Mouse (Mus musculus): ENCODE measurements around the gene Mdga2. TPM values are rescaled to one million over a fixed set of nuclear protein-coding genes. Genes with fewer than 3 reads are reported as not detected.

The Mdga2 gene
- total and polyA plus RNA-seq, 3 experiments = 0.27 TPM; not detected in 2

DNA sequence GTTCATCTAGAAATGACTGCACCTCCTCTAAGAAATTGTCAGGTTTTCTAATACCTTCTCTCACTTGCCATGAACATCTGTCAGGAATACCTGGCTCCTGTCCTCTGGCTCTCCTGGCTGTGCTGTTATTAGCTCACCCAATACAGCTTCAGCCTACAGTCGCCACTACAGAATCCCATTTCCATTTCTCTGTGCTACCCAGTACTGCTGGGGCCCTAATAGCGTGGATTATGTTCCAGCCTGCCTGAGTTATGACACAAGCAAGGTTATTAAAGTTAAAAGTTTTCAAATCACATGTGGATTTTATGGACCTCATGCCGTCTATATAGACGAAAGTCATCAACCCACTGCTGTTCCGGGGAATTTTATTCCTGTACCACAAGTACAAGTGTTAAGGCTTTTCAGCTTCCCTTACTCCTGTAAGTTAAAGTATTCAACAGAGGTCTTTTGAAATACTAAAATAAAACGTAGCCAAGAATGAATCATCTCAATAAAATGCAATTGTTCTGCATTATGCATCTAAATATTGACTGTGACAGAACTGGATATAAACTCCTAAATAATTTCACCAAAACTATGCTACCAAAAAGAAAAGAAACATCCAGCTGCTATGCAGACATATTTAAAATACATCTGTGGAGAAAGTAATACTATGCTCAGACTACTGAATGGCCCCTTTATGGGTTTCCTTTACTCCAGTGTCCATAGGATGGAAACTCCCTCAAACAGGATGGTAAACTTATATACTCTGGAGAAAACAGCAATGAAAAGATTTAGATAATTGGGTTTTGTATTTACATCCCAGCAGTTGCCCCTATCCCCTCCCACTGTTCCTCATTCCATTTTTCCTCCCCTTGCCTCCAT is 103.5 kb downstream of the Mdga2 start:
- H3K9me3 ChIP-seq (replicated peaks; ENCODE audit: low read length) = no peaks in the 10 kb centered on the region
- no peaks in the 10 kb centered on the region for H3K36me3 ChIP-seq (replicated peaks in 1 of 2; ENCODE audit: control insufficient read depth in 1 of 2, insufficient read depth in 1 of 2, low read length in 1 of 2)
- H3K27ac ChIP-seq (ENCODE audit: insufficient read depth, low read depth) = no peak overlapping the region
- H3K27me3 ChIP-seq (replicated peaks) = no peaks in the 10 kb centered on the region
- H3K9ac ChIP-seq (ENCODE audit: insufficient read depth, low read depth) = no peak overlapping the region
- no peaks in the 10 kb centered on the region for H3K79me2 ChIP-seq (replicated peaks; ENCODE audit: control insufficient read depth, extremely low read depth, insufficient read depth, poor library complexity, severe bottlenecking)
- no peak for DNase-seq (ENCODE audit: extremely low read depth)
- H3K4me3 ChIP-seq (replicated peaks in 1 of 3; ENCODE audit: low read depth in 2 of 3, low read length in 2 of 3, poor library complexity in 1 of 3) = no peak overlapping the region
- in situ Hi-C loops (cut with MboI; ENCODE audit: low pct_ligation_motif_present, low pct_unique_long_range_greater_than_20kb, low sequenced_read_pairs) = no loop called here
- dilution Hi-C loops (cut with MboI; ENCODE audit: extremely low pct_ligation_motif_present, extremely low pct_unique_long_range_greater_than_20kb, low sequenced_read_pairs) = no loop called here
- no peak overlapping the region for H3K4me2 ChIP-seq (ENCODE audit: insufficient read depth, low read depth, poor library complexity, severe bottlenecking)
- TF ChIP-seq ZMIZ1 (IDR thresholded peaks at IDR 0.05; ENCODE audit: low read depth, low read length) = no peak
- no peak for TF ChIP-seq SMC3 (IDR thresholded peaks at IDR 0.05; ENCODE audit: low read depth, low read length)
- TF ChIP-seq MAFK (IDR thresholded peaks at IDR 0.05; ENCODE audit: insufficient replicate concordance, low read length) = no peak
- no peak for TF ChIP-seq POLR2AphosphoS2 (IDR thresholded peaks at IDR 0.05; ENCODE audit: low read depth, low read length)
- no peak for TF ChIP-seq MEF2A (IDR thresholded peaks at IDR 0.05; ENCODE audit: borderline replicate concordance, low read depth, low read length)
- no peak for TF ChIP-seq JUND (conservative IDR thresholded peaks at IDR 0.05; ENCODE audit: low read depth, low read length)
- TF ChIP-seq ETS1 (conservative IDR thresholded peaks at IDR 0.05; ENCODE audit: low read depth, low read length) = no peak
- TF ChIP-seq NRF1 (IDR thresholded peaks at IDR 0.05; ENCODE audit: low read depth, low read length) = no peak
- no peak for TF ChIP-seq RAD21 (IDR thresholded peaks at IDR 0.05; ENCODE audit: low read depth, low read length)
- no peak for TF ChIP-seq ZC3H11A (IDR thresholded peaks at IDR 0.05; ENCODE audit: low read depth, low read length)
- TF ChIP-seq TBP (conservative IDR thresholded peaks at IDR 0.05; ENCODE audit: low read depth, low read length) = no peak
- no peak for TF ChIP-seq CHD1 (IDR thresholded peaks at IDR 0.05; ENCODE audit: low read depth, low read length)
- no peak for TF ChIP-seq SIN3A (IDR thresholded peaks at IDR 0.05; ENCODE audit: low read length)
- TF ChIP-seq HCFC1 (IDR thresholded peaks at IDR 0.05; ENCODE audit: low read depth, low read length) = no peak
- no peak for TF ChIP-seq MXI1 (IDR thresholded peaks at IDR 0.05; ENCODE audit: low read depth, low read length)
- no peak for TF ChIP-seq GABPA (IDR thresholded peaks at IDR 0.05; ENCODE audit: insufficient replicate concordance, low read depth, low read length)
- TF ChIP-seq KAT2A (IDR thresholded peaks at IDR 0.05; ENCODE audit: insufficient replicate concordance, low read length) = no peak
- H3K4me1 ChIP-seq (ENCODE audit: control insufficient read depth in 1 of 2, insufficient read depth in 2 of 2) = no peaks in the 10 kb centered on the region

DNA sequence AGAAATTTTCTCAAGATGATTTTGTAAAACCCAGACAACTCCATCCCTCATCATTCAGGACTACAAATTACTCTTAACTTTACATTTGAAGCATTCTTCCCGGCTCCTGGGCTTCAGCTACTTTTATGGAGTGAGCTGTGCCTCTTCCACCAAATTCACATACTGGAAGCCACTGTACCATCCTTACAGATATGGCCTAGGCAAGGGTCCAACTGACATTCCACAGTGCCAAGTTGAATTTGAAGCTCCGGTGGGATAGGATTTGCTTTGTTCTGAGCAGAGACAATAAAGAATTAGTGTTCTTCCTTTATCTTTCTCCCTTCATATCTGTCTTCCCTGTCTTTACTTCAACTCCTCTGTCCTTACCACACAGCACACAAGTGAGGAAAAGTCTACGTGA is 118.2 kb downstream of the Mdga2 start:
- no peak overlapping the region for H3K4me2 ChIP-seq (ENCODE audit: insufficient read depth, low read depth, poor library complexity, severe bottlenecking)
- in situ Hi-C loops (cut with MboI; ENCODE audit: low pct_ligation_motif_present, low pct_unique_long_range_greater_than_20kb, low sequenced_read_pairs) = no loop called here
- H3K4me3 ChIP-seq (replicated peaks in 1 of 3; ENCODE audit: low read depth in 2 of 3, low read length in 2 of 3, poor library complexity in 1 of 3) = no peak overlapping the region
- H3K27me3 ChIP-seq (replicated peaks) = no peaks in the 10 kb centered on the region
- no peaks in the 10 kb centered on the region for H3K4me1 ChIP-seq (ENCODE audit: control insufficient read depth in 1 of 2, insufficient read depth in 2 of 2)
- no peak for DNase-seq (ENCODE audit: extremely low read depth)
- no peak overlapping the region for H3K27ac ChIP-seq (ENCODE audit: insufficient read depth, low read depth)
- no peaks in the 10 kb centered on the region for H3K79me2 ChIP-seq (replicated peaks; ENCODE audit: control insufficient read depth, extremely low read depth, insufficient read depth, poor library complexity, severe bottlenecking)
- dilution Hi-C loops (cut with MboI; ENCODE audit: extremely low pct_ligation_motif_present, extremely low pct_unique_long_range_greater_than_20kb, low sequenced_read_pairs) = no loop called here
- H3K36me3 ChIP-seq (replicated peaks in 1 of 2; ENCODE audit: control insufficient read depth in 1 of 2, insufficient read depth in 1 of 2, low read length in 1 of 2) = no peaks in the 10 kb centered on the region
- H3K9me3 ChIP-seq (replicated peaks; ENCODE audit: low read length) = no peaks in the 10 kb centered on the region
- TF ChIP-seq ETS1 (conservative IDR thresholded peaks at IDR 0.05; ENCODE audit: low read depth, low read length) (no peak), POLR2AphosphoS2 (IDR thresholded peaks at IDR 0.05; ENCODE audit: low read depth, low read length) (no peak), ZMIZ1 (IDR thresholded peaks at IDR 0.05; ENCODE audit: low read depth, low read length) (no peak), ZC3H11A (IDR thresholded peaks at IDR 0.05; ENCODE audit: low read depth, low read length) (no peak), USF1 (IDR thresholded peaks at IDR 0.05; ENCODE audit: low read depth, low read length) (no peak), MAZ (IDR thresholded peaks at IDR 0.05; ENCODE audit: low read depth, low read length) (no peak), ZKSCAN1 (IDR thresholded peaks at IDR 0.05; ENCODE audit: borderline replicate concordance, low read depth, low read length) (no peak), RAD21 (IDR thresholded peaks at IDR 0.05; ENCODE audit: low read depth, low read length) (no peak), POLR2A (IDR thresholded peaks at IDR 0.05; ENCODE audit: low read depth, low read length) (no peak), NRF1 (IDR thresholded peaks at IDR 0.05; ENCODE audit: low read depth, low read length) (no peak), MEF2A (IDR thresholded peaks at IDR 0.05; ENCODE audit: borderline replicate concordance, low read depth, low read length) (no peak), MYC (IDR thresholded peaks at IDR 0.05; ENCODE audit: low read depth, low read length) (no peak), CTCF (conservative IDR thresholded peaks at IDR 0.05 in 1 of 2, IDR thresholded peaks at IDR 0.05 in 1 of 2; ENCODE audit: low read depth in 2 of 2, low read length in 2 of 2) (no peak), TCF12 (IDR thresholded peaks at IDR 0.05; ENCODE audit: low read depth, low read length) (no peak), KAT2A (IDR thresholded peaks at IDR 0.05; ENCODE audit: insufficient replicate concordance, low read length) (no peak), SMC3 (IDR thresholded peaks at IDR 0.05; ENCODE audit: low read depth, low read length) (no peak), NELFE (IDR thresholded peaks at IDR 0.05; ENCODE audit: low read depth, low read length) (no peak), HCFC1 (IDR thresholded peaks at IDR 0.05; ENCODE audit: low read depth, low read length) (no peak), EP300 (IDR thresholded peaks at IDR 0.05; ENCODE audit: low read length) (no peak)
- no peak overlapping the region for H3K9ac ChIP-seq (ENCODE audit: insufficient read depth, low read depth)
